Mouse (Mus musculus) neural tube, embryonic 12.5 days (tissue): ENCODE results near the gene Gck. TPM values are rescaled to one million over a fixed set of nuclear protein-coding genes. Genes with fewer than 3 reads are reported as not detected.
"Not testable (repeated sequence)": the region's sequence is repeated elsewhere in the genome, so short reads cannot be mapped to it uniquely, and the experiment has no call there.

ENCODE experiments used
- ATAC-seq: fragments of 200-750 bp; cut with Nextera tagmentation; 2 replicates; pipeline ENCODE4 v1.8.0; 2017; ENCODE audit warnings: low read depth, mild to moderate bottlenecking, moderate TSS enrichment, moderate library complexity; ENCODE audit not compliant: low FRiP score
- H3K27ac ChIP-seq: fragments of 300-500 bp; sonication (generic); 2 replicates; pipeline ENCODE4 v1.5.1; 2016
- H3K27me3 ChIP-seq: fragments of 300-500 bp; sonication (generic); replicated peaks from 2 replicates; pipeline ENCODE4 v1.6.1; 2016; ENCODE audit warnings: mild to moderate bottlenecking
- H3K36me3 ChIP-seq: fragments of 300-500 bp; sonication (generic); 2 replicates; pipeline ENCODE4 v1.6.1; 2016; ENCODE audit warnings: mild to moderate bottlenecking
- H3K4me1 ChIP-seq: fragments of 300-500 bp; sonication (generic); 2 replicates; pipeline ENCODE4 v1.6.1; 2016
- H3K4me2 ChIP-seq: fragments of 300-500 bp; sonication (generic); replicated peaks from 2 replicates; pipeline ENCODE4 v1.6.1; 2016; ENCODE audit warnings: mild to moderate bottlenecking
- H3K4me3 ChIP-seq: fragments of 300-500 bp; sonication (generic); 2 replicates; pipeline ENCODE4 v1.5.1; 2016
- H3K9ac ChIP-seq: fragments of 300-500 bp; sonication (generic); 2 replicates; pipeline ENCODE4 v1.6.1; 2016; ENCODE audit warnings: mild to moderate bottlenecking
- H3K9me3 ChIP-seq: fragments of 300-500 bp; sonication (generic); 2 replicates; pipeline ENCODE4 v1.6.1; 2016; ENCODE audit warnings: mild to moderate bottlenecking
- WGBS: fragments of 180-500 bp; shearing (Covaris S2); methylation state at CpG from one replicate; pipeline ENCODE4 v1.1.7; 2016; 5-methylcytosine and 5-hydroxymethylcytosine counted together
- polyA plus RNA-seq: library from polyadenylated mRNA; unstranded; fragments of >200 nt; fragmentation: Nextera tagmentation; extraction: Ambion mirVana; gene quantifications from 2 replicates; pipeline ENCODE4 v1.2.1, GENCODE M21; 2016

Gene Gck
- polyA plus RNA-seq, 1 experiment from 2014 or later = 1.4 TPM

DNA sequence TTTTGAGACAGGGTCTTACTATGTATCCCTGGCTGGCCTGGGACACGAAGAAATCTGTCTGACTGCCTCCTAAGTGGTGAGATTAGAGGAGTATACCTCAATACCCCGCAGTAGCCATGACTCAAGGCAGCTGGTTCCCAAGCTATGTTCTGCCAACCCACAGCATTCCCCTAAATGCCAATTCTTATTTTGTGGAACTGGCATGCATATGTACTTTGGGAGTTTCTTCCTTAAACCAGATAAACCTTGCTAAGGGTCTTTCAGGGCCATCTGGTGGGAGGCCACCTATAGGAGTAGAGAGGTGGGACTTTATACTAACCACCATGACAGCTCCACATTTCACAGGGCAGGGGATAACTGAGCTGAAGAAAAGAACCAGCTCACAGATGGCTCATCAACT lies 46.0 kb downstream of the Gck start:
- H3K36me3 ChIP-seq = no peaks in the 10 kb centered on the region
- no peak overlapping the region for H3K4me3 ChIP-seq
- WGBS = 85% methylated on average over 2 of the region's 2 CpGs
- no peak for ATAC-seq
- H3K27ac ChIP-seq = no peak overlapping the region
- peaks cover 3% of the 10 kb centered on the region; the same call in 1 of the 2 replicates for H3K27me3 ChIP-seq
- H3K9me3 ChIP-seq = no peaks in the 10 kb centered on the region
- no peak overlapping the region for H3K9ac ChIP-seq
- H3K4me2 ChIP-seq = no peak overlapping the region
- H3K4me1 ChIP-seq = peaks cover 22% of the 10 kb centered on the region

DNA sequence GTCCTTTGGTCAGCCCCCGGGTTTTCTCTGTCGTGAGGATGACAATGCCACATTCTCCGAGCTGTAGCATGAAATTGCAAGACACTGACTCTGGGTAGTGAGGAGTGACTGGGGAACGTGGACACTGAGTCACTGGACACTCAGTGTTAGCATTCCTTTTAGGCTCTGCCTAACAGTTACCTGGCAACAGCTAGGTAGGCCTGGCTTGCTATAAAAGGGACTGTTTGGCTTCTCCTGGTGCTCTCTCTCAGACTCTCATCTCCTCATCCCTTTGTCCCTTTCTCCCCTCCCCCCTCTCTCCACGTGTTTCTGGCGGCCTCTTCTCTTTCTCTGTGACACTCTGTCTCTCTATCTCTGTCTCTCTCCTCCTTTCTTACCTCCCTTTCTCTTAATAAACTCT lies 47.5 kb downstream of the Gck start:
- Histone ChIP-seq H3K4me2 (peak overlapping the region; percentile 68), H3K4me3 (peak overlapping the region; percentile 29; the same call in 1 of the 2 replicates), H3K27me3 (peaks cover 4% of the 10 kb centered on the region; the same call in 1 of the 2 replicates), H3K9me3 (no peaks in the 10 kb centered on the region), H3K27ac (no peak overlapping the region), H3K9ac (peak overlapping the region; percentile 49), H3K36me3 (no peaks in the 10 kb centered on the region), H3K4me1 (peaks cover 28% of the 10 kb centered on the region)
- 3% methylated on average over 6 of the region's 6 CpGs for WGBS
- ATAC-seq = peak; percentile 39; the same call in 1 of the 2 replicates

DNA sequence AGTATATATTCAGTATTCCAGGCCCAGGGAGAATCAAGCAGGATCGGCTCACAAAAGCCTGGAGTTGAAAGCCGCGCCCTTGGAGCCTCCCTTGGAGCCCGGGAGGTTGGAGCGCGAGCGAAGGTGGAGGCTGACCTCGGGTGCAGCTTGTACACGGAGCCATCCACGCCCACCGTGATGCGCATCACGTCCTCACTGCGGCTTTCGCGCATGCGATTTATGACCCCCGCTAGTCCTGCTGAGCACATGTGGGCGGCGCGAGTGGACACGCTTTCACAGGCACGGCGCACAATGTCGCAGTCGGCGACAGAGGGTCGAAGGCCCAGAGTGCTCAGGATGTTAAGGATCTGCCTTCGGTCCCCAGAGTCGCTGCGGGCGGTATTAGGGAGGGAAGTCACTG lies 47.9 kb downstream of the Gck start:
- no peaks in the 10 kb centered on the region for H3K36me3 ChIP-seq
- peaks cover 4% of the 10 kb centered on the region; the same call in 1 of the 2 replicates for H3K27me3 ChIP-seq
- H3K4me1 ChIP-seq = peaks cover 32% of the 10 kb centered on the region

DNA sequence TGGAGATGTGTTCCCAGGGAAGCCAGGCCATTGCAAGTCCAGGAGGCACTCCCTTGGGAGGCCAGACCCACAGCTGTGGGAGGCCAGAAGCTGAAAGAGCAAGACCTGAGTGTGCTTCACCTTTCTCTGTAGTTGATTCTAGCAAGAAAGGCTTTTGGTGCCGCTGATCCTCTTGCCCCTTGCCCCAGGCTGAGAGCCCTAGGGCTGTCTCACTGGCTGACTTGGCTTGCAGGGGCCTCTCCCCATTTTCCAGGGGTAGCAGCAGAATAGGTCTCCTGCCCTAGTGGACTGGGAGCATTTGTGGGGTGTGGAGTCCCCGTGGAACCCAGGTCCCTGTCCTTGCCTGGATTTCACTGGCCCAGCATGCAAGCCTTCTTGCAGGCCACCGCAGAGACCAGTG lies 48.6 kb downstream of the Gck start:
- peak overlapping the region; percentile 68 for H3K4me2 ChIP-seq
- peak overlapping the region; percentile 29; the same call in 1 of the 2 replicates for H3K4me3 ChIP-seq
- H3K9me3 ChIP-seq = no peaks in the 10 kb centered on the region
- 26% methylated on average over 3 of the region's 3 CpGs for whole genome bisulfite sequencing
- H3K27me3 ChIP-seq = peaks cover 4% of the 10 kb centered on the region; the same call in 1 of the 2 replicates
- H3K27ac ChIP-seq = no peak overlapping the region
- H3K36me3 ChIP-seq = no peaks in the 10 kb centered on the region
- peak; percentile 11; the same call in 1 of the 2 replicates for ATAC-seq
- peak overlapping the region; percentile 49 for H3K9ac ChIP-seq
- peaks cover 34% of the 10 kb centered on the region for H3K4me1 ChIP-seq

More for the DNA sequence above, 47.9 kb downstream of the Gck start:
- Histone ChIP-seq H3K4me3 (peak overlapping the region; percentile 29), H3K9ac (peak overlapping the region; percentile 49), H3K4me2 (peak overlapping the region; percentile 68), H3K27ac (no peak overlapping the region), H3K9me3 (no peaks in the 10 kb centered on the region)
- peak; percentile 85 for ATAC-seq
- 1% methylated on average over 32 of the region's 32 CpGs for WGBS

DNA sequence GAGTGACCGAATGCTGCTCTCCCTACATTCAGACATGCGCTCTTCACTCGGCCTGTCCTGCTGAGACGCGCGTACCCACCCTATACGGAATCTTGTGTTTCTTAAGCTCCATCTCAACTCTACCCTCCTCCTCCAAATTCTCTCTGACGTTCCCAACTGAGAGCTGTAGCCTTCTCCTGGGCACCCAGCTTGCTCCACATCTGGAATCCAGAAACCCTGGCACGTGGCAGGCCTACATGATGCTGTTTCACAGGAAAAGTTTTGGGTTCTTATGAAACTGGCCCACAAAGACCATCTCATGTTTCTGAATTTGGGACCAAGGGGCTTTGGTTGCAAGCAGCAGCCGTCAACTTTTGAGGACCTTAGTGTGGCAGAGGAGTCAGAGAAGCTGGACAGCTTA lies 50.6 kb downstream of the Gck start:
- no peak overlapping the region for H3K27ac ChIP-seq
- H3K4me2 ChIP-seq = no peak overlapping the region
- WGBS = 94% methylated on average over 10 of the region's 10 CpGs
- H3K36me3 ChIP-seq = no peaks in the 10 kb centered on the region
- no peak for ATAC-seq
- no peaks in the 10 kb centered on the region for H3K9me3 ChIP-seq
- H3K27me3 ChIP-seq = peaks cover 4% of the 10 kb centered on the region; the same call in 1 of the 2 replicates
- no peak overlapping the region for H3K4me3 ChIP-seq
- H3K4me1 ChIP-seq = peaks cover 34% of the 10 kb centered on the region
- H3K9ac ChIP-seq = no peak overlapping the region

DNA sequence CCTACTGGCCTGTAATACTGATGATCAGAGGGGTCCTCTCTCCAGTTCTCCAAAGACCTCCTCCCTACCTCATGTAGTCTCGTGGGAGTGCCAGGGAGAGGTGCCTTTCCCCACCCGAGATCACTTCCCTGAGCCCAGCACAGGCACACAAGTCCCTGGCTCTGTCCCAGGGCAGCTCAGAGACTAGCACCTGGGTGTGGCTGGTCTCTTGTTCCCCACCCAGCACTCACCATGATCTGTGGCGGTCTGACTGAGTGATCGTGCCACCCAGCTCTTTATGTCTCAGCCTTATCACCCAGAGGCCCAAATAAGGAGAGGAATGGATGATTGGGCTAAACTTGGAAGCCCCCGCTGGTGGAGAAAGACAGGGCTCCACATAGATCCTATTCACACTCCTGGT lies 51.4 kb downstream of the Gck start, which contains the start of gene Myl7:
Gene Myl7, minus strand, starts transcription at position 252 of the 400 bp plus-strand sequence.
- Histone ChIP-seq H3K27me3 (peaks cover 4% of the 10 kb centered on the region; the same call in 1 of the 2 replicates), H3K9ac (no peak within 1 kb of the TSS), H3K4me3 (no peak within 1 kb of the TSS), H3K36me3 (no peaks in the 10 kb centered on the region), H3K9me3 (no peaks in the 10 kb centered on the region), H3K4me1 (peaks cover 34% of the 10 kb centered on the region), H3K27ac (no peak within 1 kb of the TSS), H3K4me2 (0 out of 2 replicates have a peak within 1 kb of the TSS, but pooled peaks have one; percentile 3)
- 69% methylated on average over 5 of the region's 5 CpGs for WGBS
- ATAC-seq = no peak

DNA sequence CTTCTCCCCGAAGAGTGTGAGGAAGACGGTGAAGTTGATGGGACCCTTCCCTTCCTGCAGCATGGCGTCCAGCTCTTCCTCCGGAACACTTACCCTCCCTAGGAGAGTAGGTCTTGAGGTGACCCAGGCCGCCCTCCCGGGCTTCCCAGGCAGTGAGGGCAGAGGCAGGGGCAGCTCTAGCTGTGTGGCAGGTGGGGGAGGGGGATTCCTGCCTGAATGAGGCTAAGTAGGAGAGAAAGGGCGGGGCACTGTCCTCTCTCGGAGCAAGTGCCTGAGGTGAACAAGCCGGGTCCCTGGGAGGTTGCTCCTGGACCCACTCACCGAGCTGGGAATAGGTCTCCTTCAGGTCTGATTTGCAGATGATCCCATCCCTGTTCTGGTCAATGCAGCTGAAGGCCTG lies 52.0 kb downstream of the Gck start:
- 12% methylated on average over 10 of the region's 10 CpGs for WGBS
- H3K27me3 ChIP-seq = peaks cover 4% of the 10 kb centered on the region; the same call in 1 of the 2 replicates
- 0 out of 2 replicates have a peak overlapping the region, but pooled peaks have one; percentile 3 for H3K4me2 ChIP-seq
- no peak overlapping the region for H3K9ac ChIP-seq
- no peak for ATAC-seq
- no peaks in the 10 kb centered on the region for H3K9me3 ChIP-seq
- H3K36me3 ChIP-seq = no peaks in the 10 kb centered on the region
- no peak overlapping the region for H3K4me3 ChIP-seq
- no peak overlapping the region for H3K27ac ChIP-seq
- H3K4me1 ChIP-seq = peaks cover 33% of the 10 kb centered on the region

DNA sequence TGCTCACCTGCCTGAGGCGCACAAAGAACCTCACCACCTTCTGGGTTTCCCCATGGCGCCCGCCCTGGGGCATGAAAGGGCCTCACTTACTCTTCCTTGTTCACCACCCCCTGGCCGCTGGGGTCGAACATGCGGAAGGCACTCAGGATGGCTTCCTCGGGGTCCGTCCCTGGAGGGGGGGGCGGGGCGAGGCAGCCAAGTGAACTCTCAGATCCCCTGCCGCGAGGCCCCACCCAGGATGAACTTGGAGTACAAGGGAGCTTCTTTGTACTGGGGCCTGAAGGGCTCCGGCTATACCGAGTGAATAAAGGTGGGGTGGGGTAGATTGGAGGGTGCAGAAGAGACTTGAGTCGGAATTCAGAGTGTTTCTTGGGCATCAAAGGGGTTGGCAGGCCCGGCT lies 52.7 kb downstream of the Gck start:
- Histone ChIP-seq H3K9me3 (no peaks in the 10 kb centered on the region), H3K4me2 (no peak overlapping the region), H3K4me1 (peaks cover 31% of the 10 kb centered on the region), H3K9ac (no peak overlapping the region), H3K27me3 (peaks cover 4% of the 10 kb centered on the region; the same call in 1 of the 2 replicates), H3K36me3 (no peaks in the 10 kb centered on the region), H3K27ac (no peak overlapping the region), H3K4me3 (no peak overlapping the region)
- WGBS = 19% methylated on average over 16 of the region's 16 CpGs
- ATAC-seq = no peak

DNA sequence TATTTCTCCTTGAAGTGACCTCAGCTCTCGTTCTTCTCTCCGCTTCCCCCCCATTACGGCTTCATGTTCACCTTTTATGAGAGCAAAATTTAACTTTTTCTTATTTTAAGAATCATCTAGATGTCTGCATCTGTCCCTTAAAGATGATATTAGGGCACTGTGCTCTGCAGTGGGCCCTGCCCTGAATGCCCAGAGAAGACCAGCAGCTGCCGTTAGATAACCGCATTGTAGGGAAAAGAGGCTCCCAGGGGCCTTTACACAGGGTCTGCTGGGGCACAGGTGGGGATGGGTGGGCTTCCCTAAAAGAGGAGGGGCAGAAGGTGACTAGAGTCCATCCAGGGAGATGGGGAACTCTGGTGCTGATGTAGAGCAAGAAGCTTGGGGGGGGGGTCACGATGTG lies 56.1 kb downstream of the Gck start:
- no peaks in the 10 kb centered on the region for H3K9me3 ChIP-seq
- H3K4me1 ChIP-seq = peaks cover 22% of the 10 kb centered on the region
- 56% methylated on average over 6 of the region's 6 CpGs for WGBS
- no peak overlapping the region for H3K4me3 ChIP-seq
- ATAC-seq = no peak
- H3K4me2 ChIP-seq = no peak overlapping the region
- no peak overlapping the region for H3K27ac ChIP-seq
- H3K27me3 ChIP-seq = peaks cover under 1% of the 10 kb centered on the region; the same call in 1 of the 2 replicates
- no peaks in the 10 kb centered on the region for H3K36me3 ChIP-seq
- no peak overlapping the region for H3K9ac ChIP-seq

DNA sequence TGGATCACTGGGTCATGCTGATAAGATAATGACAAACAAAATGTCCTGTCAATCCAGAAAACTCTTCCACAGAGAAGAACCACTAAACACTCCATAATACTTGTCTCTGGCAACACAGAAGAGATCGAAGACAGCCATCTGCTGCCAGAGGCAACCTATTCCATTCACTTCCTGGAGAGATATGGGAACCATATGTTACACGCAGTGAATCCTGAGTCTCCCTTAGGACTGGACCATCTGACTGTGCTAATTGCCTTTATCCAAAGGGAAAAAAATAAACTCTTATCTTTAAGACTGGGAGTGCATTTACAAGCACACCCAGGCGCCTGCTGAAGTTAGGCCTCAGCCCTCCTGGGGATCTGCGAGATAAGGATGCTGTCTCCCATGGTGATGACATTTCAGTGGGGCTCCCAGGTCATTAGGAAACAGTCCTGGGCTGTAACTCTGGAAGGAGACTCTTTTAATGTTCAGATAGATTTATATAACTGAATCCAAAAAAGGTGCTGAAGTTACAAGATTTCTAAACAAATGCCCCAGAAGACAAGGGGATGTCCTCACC lies 57.0 kb downstream of the Gck start:
- H3K27me3 ChIP-seq = no peaks in the 10 kb centered on the region
- peaks cover 19% of the 10 kb centered on the region for H3K4me1 ChIP-seq
- WGBS = 50% methylated on average over 4 of the region's 4 CpGs
- ATAC-seq = no peak
- no peak overlapping the region for H3K27ac ChIP-seq
- no peaks in the 10 kb centered on the region for H3K36me3 ChIP-seq
- no peak overlapping the region for H3K4me2 ChIP-seq
- no peak overlapping the region for H3K9ac ChIP-seq
- H3K4me3 ChIP-seq = no peak overlapping the region
- no peaks in the 10 kb centered on the region for H3K9me3 ChIP-seq

DNA sequence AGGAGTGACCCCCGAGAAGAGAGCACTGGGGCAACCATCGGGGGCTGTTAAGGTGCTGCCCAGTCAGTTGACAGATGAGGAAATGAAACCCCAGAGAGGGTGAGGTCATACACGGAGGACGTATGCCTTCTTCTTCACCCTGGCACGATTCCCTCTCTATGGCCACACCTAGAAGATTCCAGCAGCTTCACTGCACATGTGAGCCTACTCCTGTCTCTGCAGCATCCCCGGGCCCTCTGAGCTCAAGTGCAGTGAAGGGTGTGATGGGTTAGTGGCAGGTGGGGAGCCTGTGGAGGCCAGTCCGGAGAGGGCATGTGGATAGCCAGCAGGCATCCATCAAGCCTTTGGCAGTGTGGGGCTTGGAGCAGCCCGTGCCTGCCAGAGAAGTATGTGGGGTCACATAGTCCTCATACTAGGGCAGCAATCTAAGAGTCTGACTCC lies 57.7 kb downstream of the Gck start:
- H3K4me3 ChIP-seq = no peak overlapping the region
- WGBS = 60% methylated on average over 8 of the region's 8 CpGs
- H3K9ac ChIP-seq = no peak overlapping the region
- peaks cover 18% of the 10 kb centered on the region for H3K4me1 ChIP-seq
- no peaks in the 10 kb centered on the region for H3K27me3 ChIP-seq
- no peaks in the 10 kb centered on the region for H3K36me3 ChIP-seq
- 0 out of 2 replicates have a peak overlapping the region, but pooled peaks have one; percentile 16 for H3K27ac ChIP-seq
- H3K4me2 ChIP-seq = no peak overlapping the region
- no peak; the same call in 1 of the 2 replicates for ATAC-seq
- no peaks in the 10 kb centered on the region for H3K9me3 ChIP-seq

DNA sequence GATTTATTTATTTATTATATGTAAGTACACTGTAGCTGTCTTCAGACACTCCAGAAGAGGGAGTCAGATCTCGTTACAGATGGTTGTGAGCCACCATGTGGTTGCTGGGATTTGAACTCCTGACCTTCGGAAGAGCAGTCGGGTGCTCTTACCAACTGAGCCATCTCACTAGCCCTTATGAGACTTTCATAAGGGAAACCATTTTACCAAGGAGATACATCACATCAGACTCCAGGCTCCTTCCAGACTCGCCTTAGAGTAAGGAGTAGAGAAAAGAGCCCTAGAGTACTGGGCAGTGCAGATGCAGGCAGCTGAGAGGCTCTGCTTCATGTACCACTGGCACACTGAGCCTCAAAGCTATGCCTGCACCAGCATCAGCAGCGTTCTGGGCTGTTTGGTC lies 61.3 kb downstream of the Gck start:
- not testable (repeated sequence) for H3K9me3 ChIP-seq, H3K4me2 ChIP-seq, H3K36me3 ChIP-seq, ATAC-seq, H3K27me3 ChIP-seq, H3K27ac ChIP-seq, H3K9ac ChIP-seq, H3K4me3 ChIP-seq
- peaks cover 21% of the 10 kb centered on the region for H3K4me1 ChIP-seq
- WGBS = 69% methylated on average over 5 of the region's 5 CpGs
